Mouse (Mus musculus): ENCODE measurements at regions not wholly inside any gene's neighbourhood (a gene's known extent, or its start where the extent isn't known, plus 50 kb on each side); places are given as distances from the start of the nearest gene placed in this dataset.

DNA sequence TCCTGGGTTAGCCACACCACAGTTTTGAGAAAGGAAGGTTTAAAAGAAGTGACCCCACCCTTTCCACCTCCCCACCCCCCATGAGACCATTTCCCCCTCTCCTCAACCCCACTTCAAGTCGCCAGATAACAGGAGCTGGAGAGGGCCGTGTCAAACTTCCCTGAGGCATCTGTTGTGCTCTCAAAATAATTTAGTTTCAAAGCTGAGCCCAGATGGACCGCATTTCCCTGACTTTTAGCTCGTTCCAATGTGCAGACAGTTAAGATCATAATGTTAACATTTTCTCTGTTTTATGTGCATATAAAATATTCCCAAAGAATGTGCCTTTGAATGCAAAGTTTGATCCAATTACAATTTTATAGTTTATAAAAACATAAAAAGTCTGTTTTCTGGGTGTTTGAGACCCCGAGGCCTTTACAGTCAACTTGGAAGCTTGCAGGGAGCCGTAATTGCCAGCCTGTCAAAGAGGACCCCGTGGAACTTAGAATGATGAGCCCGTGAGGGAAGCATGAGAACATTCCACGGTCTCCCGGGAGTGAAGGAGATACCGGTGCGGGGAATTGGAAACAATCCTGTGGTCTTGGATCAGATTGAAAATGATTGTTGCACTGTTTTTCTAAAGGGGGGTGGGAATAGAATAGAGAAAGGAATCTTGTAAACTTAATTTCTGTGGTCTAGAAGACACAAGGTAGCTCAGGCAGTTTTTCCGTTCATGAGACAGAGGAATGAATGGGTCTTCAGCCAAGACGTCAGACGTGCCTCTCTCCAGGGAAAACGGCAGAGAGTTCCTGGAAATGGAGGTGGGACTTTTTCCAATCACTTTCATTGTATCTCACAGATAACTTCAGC, 903.3 kb downstream of the Mrps31 start:
- H3K27me3 ChIP-seq (ENCODE audit: control insufficient read depth, insufficient read depth, low read length) = no peaks in the 10 kb centered on the region
- no peak for DNase-seq (ENCODE audit: extremely low read depth, low read depth, low spot score)
- no peak overlapping the region for H3K27ac ChIP-seq (replicated peaks; ENCODE audit: insufficient read depth, low read depth, low read length)
- TF ChIP-seq CTCF (IDR thresholded peaks at IDR 0.05; ENCODE audit: low read depth, low read length) (no peak), POLR2A (IDR thresholded peaks at IDR 0.05; ENCODE audit: extremely low read depth, insufficient read depth, low read length) (no peak)
- no peak overlapping the region for H3K4me3 ChIP-seq (ENCODE audit: insufficient read depth, low read depth, low read length)
- WGBS = 77% methylated on average over 16 of the region's 16 CpGs
- H3K4me1 ChIP-seq (ENCODE audit: control insufficient read depth, insufficient read depth, low read length) = no peaks in the 10 kb centered on the region
- no peaks in the 10 kb centered on the region for H3K79me2 ChIP-seq (ENCODE audit: control insufficient read depth, insufficient read depth, low read length)
- H3K9ac ChIP-seq (ENCODE audit: low read depth, low read length) = no peak overlapping the region
- no peaks in the 10 kb centered on the region for H3K36me3 ChIP-seq (ENCODE audit: control insufficient read depth, insufficient read depth, low read length)

DNA sequence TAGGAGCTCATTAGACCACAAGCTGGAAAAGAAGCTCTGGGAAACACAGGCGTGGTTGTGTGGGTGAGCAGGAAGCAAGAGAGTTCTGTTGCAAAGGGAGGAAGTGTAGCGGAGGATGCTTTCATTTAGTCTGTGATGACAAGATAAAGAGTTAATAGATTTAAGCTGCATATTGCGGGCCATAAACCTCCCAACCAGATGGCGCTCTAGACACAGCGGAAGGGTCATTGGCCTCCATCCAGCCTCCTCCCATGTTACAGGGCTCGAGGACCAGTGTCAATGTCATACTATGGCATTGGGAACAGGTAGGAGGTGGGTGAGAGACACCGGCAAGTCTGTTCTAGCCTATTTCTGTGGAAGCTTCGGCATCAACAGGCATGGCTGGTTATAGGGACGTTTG, 908.4 kb downstream of the Mrps31 start:
- WGBS = 46% methylated on average over 9 of the region's 9 CpGs
- no peaks in the 10 kb centered on the region for H3K4me1 ChIP-seq (ENCODE audit: control insufficient read depth, insufficient read depth, low read length)
- no peak overlapping the region for H3K9ac ChIP-seq (ENCODE audit: low read depth, low read length)
- no peak for DNase-seq (ENCODE audit: extremely low read depth, low read depth, low spot score)
- no peak overlapping the region for H3K27ac ChIP-seq (replicated peaks; ENCODE audit: insufficient read depth, low read depth, low read length)
- H3K79me2 ChIP-seq (ENCODE audit: control insufficient read depth, insufficient read depth, low read length) = no peaks in the 10 kb centered on the region
- no peak overlapping the region for H3K4me3 ChIP-seq (ENCODE audit: insufficient read depth, low read depth, low read length)
- no peaks in the 10 kb centered on the region for H3K27me3 ChIP-seq (ENCODE audit: control insufficient read depth, insufficient read depth, low read length)
- TF ChIP-seq POLR2A (IDR thresholded peaks at IDR 0.05; ENCODE audit: extremely low read depth, insufficient read depth, low read length) (no peak), CTCF (IDR thresholded peaks at IDR 0.05; ENCODE audit: low read depth, low read length) (0 out of 2 replicates have a peak, but pooled peaks have one; percentile 21)
- H3K36me3 ChIP-seq (ENCODE audit: control insufficient read depth, insufficient read depth, low read length) = no peaks in the 10 kb centered on the region

DNA sequence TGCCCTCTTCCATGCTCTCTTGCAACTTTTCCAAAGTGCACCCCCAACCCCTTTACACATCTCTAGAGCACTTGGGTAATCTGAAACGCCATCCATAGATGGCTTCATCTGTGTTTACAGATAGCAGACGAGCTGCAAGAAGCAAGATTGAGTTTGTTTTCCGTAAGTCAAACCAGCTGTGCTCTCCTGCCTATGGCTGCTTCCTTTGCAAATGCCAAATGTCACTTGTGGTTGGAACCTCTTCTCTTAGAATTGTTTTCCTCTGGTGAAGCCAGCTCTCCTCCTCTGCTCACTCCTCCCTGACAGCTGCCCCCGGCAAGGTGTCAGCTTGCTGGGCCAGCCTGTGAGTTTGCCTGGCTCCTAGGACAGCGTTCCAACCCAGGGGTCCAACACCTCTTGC, 910.0 kb downstream of the Mrps31 start:
- Histone ChIP-seq H3K27me3 (ENCODE audit: control insufficient read depth, insufficient read depth, low read length) (no peaks in the 10 kb centered on the region), H3K4me3 (ENCODE audit: insufficient read depth, low read depth, low read length) (no peak overlapping the region), H3K27ac (replicated peaks; ENCODE audit: insufficient read depth, low read depth, low read length) (no peak overlapping the region), H3K9ac (ENCODE audit: low read depth, low read length) (no peak overlapping the region), H3K36me3 (ENCODE audit: control insufficient read depth, insufficient read depth, low read length) (no peaks in the 10 kb centered on the region), H3K4me1 (ENCODE audit: control insufficient read depth, insufficient read depth, low read length) (no peaks in the 10 kb centered on the region), H3K79me2 (ENCODE audit: control insufficient read depth, insufficient read depth, low read length) (no peaks in the 10 kb centered on the region)
- 40% methylated on average over 5 of the region's 5 CpGs for WGBS
- DNase-seq (ENCODE audit: extremely low read depth, low read depth, low spot score) = no peak
- TF ChIP-seq CTCF (IDR thresholded peaks at IDR 0.05; ENCODE audit: low read depth, low read length) = no peak
- no peak for TF ChIP-seq POLR2A (IDR thresholded peaks at IDR 0.05; ENCODE audit: extremely low read depth, insufficient read depth, low read length)

DNA sequence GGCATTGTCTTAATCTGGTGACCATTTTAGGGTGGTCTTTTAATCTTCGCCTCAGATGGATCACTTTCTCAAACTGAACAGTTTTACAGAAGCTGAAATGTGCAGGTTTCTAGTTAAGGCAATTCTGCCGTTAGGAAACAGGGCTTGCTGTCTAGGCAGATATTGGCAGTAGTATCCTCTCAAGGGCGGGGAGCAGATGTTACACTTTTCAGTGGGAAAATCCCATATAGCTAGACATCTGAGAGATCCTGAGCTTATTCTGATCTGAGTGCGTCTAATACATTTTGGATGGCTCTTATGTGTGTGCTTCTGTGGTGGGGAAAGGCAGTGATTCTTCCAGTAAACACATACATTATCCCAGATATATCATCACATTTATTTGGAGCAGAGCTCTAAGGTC, 916.1 kb downstream of the Mrps31 start:
- DNase-seq (ENCODE audit: extremely low read depth, low read depth, low spot score) = no peak
- H3K9ac ChIP-seq (ENCODE audit: low read depth, low read length) = no peak overlapping the region
- TF ChIP-seq CTCF (IDR thresholded peaks at IDR 0.05; ENCODE audit: low read depth, low read length) (no peak), POLR2A (IDR thresholded peaks at IDR 0.05; ENCODE audit: extremely low read depth, insufficient read depth, low read length) (no peak)
- H3K27me3 ChIP-seq (ENCODE audit: control insufficient read depth, insufficient read depth, low read length) = no peaks in the 10 kb centered on the region
- 84% methylated on average over 4 of the region's 4 CpGs for WGBS
- H3K4me1 ChIP-seq (ENCODE audit: control insufficient read depth, insufficient read depth, low read length) = no peaks in the 10 kb centered on the region
- H3K4me3 ChIP-seq (ENCODE audit: insufficient read depth, low read depth, low read length) = no peak overlapping the region
- no peaks in the 10 kb centered on the region for H3K79me2 ChIP-seq (ENCODE audit: control insufficient read depth, insufficient read depth, low read length)
- no peak overlapping the region for H3K27ac ChIP-seq (replicated peaks; ENCODE audit: insufficient read depth, low read depth, low read length)
- no peaks in the 10 kb centered on the region for H3K36me3 ChIP-seq (ENCODE audit: control insufficient read depth, insufficient read depth, low read length)

DNA sequence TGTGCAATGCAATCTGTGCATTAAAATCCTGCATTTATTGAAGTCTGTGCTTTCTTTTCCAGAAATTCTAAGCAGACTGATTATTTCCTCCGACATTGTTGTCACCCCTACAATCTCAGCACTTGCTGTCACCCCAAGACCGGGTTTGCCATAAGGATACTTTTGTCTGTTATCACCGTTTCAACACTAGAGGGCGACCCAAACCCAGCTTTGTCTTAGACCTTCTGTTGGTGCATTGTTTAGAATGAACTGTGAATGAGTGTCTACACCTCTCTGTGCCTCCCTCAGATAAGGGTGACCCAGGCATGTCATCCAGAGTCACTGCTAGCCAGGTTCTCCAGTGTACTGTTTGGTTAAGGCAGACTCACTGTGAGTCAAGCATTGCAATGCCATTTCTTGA, 933.0 kb downstream of the Mrps31 start:
- peak; percentile 21 for DNase-seq (ENCODE audit: extremely low read depth, low read depth, low spot score)
- Histone ChIP-seq H3K27ac (replicated peaks; ENCODE audit: insufficient read depth, low read depth, low read length) (no peak overlapping the region), H3K36me3 (ENCODE audit: control insufficient read depth, insufficient read depth, low read length) (no peaks in the 10 kb centered on the region), H3K27me3 (ENCODE audit: control insufficient read depth, insufficient read depth, low read length) (no peaks in the 10 kb centered on the region), H3K79me2 (ENCODE audit: control insufficient read depth, insufficient read depth, low read length) (no peaks in the 10 kb centered on the region), H3K9ac (ENCODE audit: low read depth, low read length) (no peak overlapping the region), H3K4me3 (ENCODE audit: insufficient read depth, low read depth, low read length) (no peak overlapping the region), H3K4me1 (ENCODE audit: control insufficient read depth, insufficient read depth, low read length) (no peaks in the 10 kb centered on the region)
- WGBS = 22% methylated on average over 4 of the region's 4 CpGs
- TF ChIP-seq POLR2A (IDR thresholded peaks at IDR 0.05; ENCODE audit: extremely low read depth, insufficient read depth, low read length) = no peak
- peak; percentile 38 for TF ChIP-seq CTCF (IDR thresholded peaks at IDR 0.05; ENCODE audit: low read depth, low read length)

DNA sequence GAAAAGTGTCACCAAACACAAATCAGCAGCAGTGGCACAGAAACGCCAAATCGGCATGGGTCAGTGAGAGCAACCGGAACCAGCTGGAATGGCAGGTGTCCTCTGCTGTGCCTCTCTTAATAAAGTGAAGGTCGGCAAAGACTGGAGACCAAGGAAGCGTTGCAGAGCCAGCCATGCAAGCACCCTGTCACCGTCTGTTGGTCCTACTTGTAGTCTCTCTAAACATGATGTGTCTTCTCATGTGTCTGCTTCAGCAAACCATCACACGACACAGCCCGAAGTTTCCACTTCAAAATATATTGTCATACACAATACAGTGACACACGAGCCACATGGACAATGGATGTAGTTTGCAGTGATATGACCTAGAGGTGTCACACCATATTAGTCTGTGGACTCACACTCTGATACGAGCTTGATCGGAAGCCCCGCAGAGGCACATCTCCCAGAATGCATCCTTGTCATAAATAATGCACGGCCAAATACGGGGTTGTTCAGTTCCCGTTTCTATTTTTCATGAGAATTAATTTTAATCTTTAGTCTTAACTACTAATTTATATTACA, 940.3 kb downstream of the Mrps31 start:
- no peak for TF ChIP-seq POLR2A (IDR thresholded peaks at IDR 0.05; ENCODE audit: extremely low read depth, insufficient read depth, low read length)
- no peak for TF ChIP-seq CTCF (IDR thresholded peaks at IDR 0.05; ENCODE audit: low read depth, low read length)
- no peaks in the 10 kb centered on the region for H3K79me2 ChIP-seq (ENCODE audit: control insufficient read depth, insufficient read depth, low read length)
- no peaks in the 10 kb centered on the region for H3K27me3 ChIP-seq (ENCODE audit: control insufficient read depth, insufficient read depth, low read length)
- DNase-seq (ENCODE audit: extremely low read depth, low read depth, low spot score) = no peak
- H3K4me3 ChIP-seq (ENCODE audit: insufficient read depth, low read depth, low read length) = no peak overlapping the region
- H3K36me3 ChIP-seq (ENCODE audit: control insufficient read depth, insufficient read depth, low read length) = no peaks in the 10 kb centered on the region
- no peak overlapping the region for H3K27ac ChIP-seq (replicated peaks; ENCODE audit: insufficient read depth, low read depth, low read length)
- no peaks in the 10 kb centered on the region for H3K4me1 ChIP-seq (ENCODE audit: control insufficient read depth, insufficient read depth, low read length)
- H3K9ac ChIP-seq (ENCODE audit: low read depth, low read length) = no peak overlapping the region
- WGBS = 92% methylated on average over 15 of the region's 15 CpGs
